9 mouse cellular contexts compared by ENCODE assay signal in genomic region chr12:84060946-84061345, GRCm38 (mm10). TPM values are rescaled to one million over a fixed set of nuclear protein-coding genes. Genes with fewer than 3 reads are reported as not detected.
A peak's percentile ranks its signal among the peaks of the same experiment; 100 is the strongest.
DNase-seq lines count a peak whose midpoint lies in the region; ATAC-seq and TF ChIP-seq lines count a peak whose summit lies in the region.
"Had no signal": no experiment of that assay in that cellular context is flagged by ENCODE, and none has a peak within 500 bp of the region (broad histone marks: within the 10 kb centered on the region; RNA-seq: fewer than 3 reads in every experiment).

No protein-coding gene starts in this region.

- H3K4me2 ChIP-seq in kidney, postnatal 0 days (ENCODE audit: low read length): no peak overlapping the region
- H3K4me2 ChIP-seq: embryonic facial prominence, embryonic 12.5 days had no signal

- no peak overlapping the region for H3K4me3 ChIP-seq in kidney, postnatal 0 days (replicated peaks; ENCODE audit: low read depth, low read length)
- H3K4me3 ChIP-seq: embryonic facial prominence, embryonic 12.5 days had no signal

- H3K27me3 ChIP-seq in kidney, postnatal 0 days (ENCODE audit: insufficient read depth, low read length): no peaks in the 10 kb centered on the region
- H3K27me3 ChIP-seq: embryonic facial prominence, embryonic 12.5 days had no signal

- no peaks in the 10 kb centered on the region for H3K9me3 ChIP-seq in kidney, postnatal 0 days (replicated peaks; ENCODE audit: low read length)
- H3K9me3 ChIP-seq: embryonic facial prominence, embryonic 12.5 days had no signal

- no peak overlapping the region for H3K9ac ChIP-seq in kidney, postnatal 0 days (ENCODE audit: low read depth, low read length)
- H3K9ac ChIP-seq: embryonic facial prominence, embryonic 12.5 days had no signal

- DNase-seq in adrenal gland, postnatal 14 days: peak; percentile 25
- DNase-seq in adrenal gland, adult 18-20 months (ENCODE audit: low spot score in 2 of 2): no peak
- peak; percentile 35 for DNase-seq in kidney, postnatal 0 days (ENCODE audit: low spot score)
- no peak for DNase-seq in kidney, postnatal 4 days
- DNase-seq in R1 (ENCODE audit: low read depth, low spot score): peak; percentile 76
- peak; percentile 29 for DNase-seq in lung, postnatal 14 days
- no peak for DNase-seq in adrenal gland, adult 8-10 months

- H3K36me3 ChIP-seq in kidney, postnatal 0 days (ENCODE audit: insufficient read depth, low read length): no peaks in the 10 kb centered on the region
- H3K36me3 ChIP-seq: embryonic facial prominence, embryonic 12.5 days had no signal

- WGBS in kidney, postnatal 0 days: 43% methylated on average over 2 of the region's 2 CpGs

- peak; percentile 59; the same call in 1 of the 2 replicates for TF ChIP-seq CTCF in kidney, postnatal 0 days (IDR thresholded peaks at IDR 0.05; ENCODE audit: low read depth)

- no peak overlapping the region for H3K27ac ChIP-seq in kidney, postnatal 0 days
- H3K27ac ChIP-seq: embryonic facial prominence, embryonic 12.5 days had no signal

- no peaks in the 10 kb centered on the region for H3K4me1 ChIP-seq in kidney, postnatal 0 days (replicated peaks; ENCODE audit: insufficient read depth, low read length)
- H3K4me1 ChIP-seq: embryonic facial prominence, embryonic 12.5 days had no signal

- no peak for ATAC-seq in kidney, postnatal 0 days (replicated peaks; ENCODE audit: low FRiP score, low read depth)
- ATAC-seq in monocyte, adult 5-6 weeks (replicated peaks; ENCODE audit: insufficient number of reproducible peaks, low FRiP score, low TSS enrichment, poor library complexity, severe bottlenecking): no peak

RNA-seq across cellular contexts. Expression of gene Acot5, which starts 8.2 kb away (rescaled TPM):
- 0.56 and 0.83 TPM in 2 replicates for total RNA-seq in adrenal gland, postnatal 14 days (2021)
- total RNA-seq in adrenal gland, adult 18-20 months (2021): under 1 TPM; 0.22 to 0.46 TPM
- not detected in 2 replicates for polyA plus RNA-seq in kidney, postnatal 0 days (2015; fragmentation: Nextera tagmentation; extraction: Ambion mirVana)
- total RNA-seq in monocyte, adult 5-6 weeks (2017): not detected in 3 replicates
- under 1 TPM in 2 of 4 experiments, not detected in 2; 0.23 to 0.49 TPM for total RNA-seq in adrenal gland, adult 8-10 months (2022)
- polyA plus RNA-seq: embryonic facial prominence, embryonic 12.5 days had no signal

RNA-seq across cellular contexts. Expression of gene Acot3, which starts 9.0 kb away (rescaled TPM):
- total RNA-seq in adrenal gland, postnatal 14 days (2021): 0.33 TPM in 1 of 2 replicates, not detected in the other
- 1 to 10 TPM in 1 of 2 experiments, not detected in 1; 1.3 TPM for total RNA-seq in adrenal gland, adult 18-20 months (2021)
- 9.3 and 9.5 TPM in 2 replicates for polyA plus RNA-seq in kidney, postnatal 0 days (2015; fragmentation: Nextera tagmentation; extraction: Ambion mirVana)
- not detected in 3 replicates for total RNA-seq in monocyte, adult 5-6 weeks (2017)
- 1 to 10 TPM in 1 of 4 experiments, under 1 TPM in 1, not detected in 2; 0.29 to 2.8 TPM for total RNA-seq in adrenal gland, adult 8-10 months (2022)

RNA-seq across cellular contexts. Expression of gene Gm49366, which starts 22.2 kb away (rescaled TPM):
- not detected in 2 replicates for total RNA-seq in adrenal gland, postnatal 14 days (2021)
- total RNA-seq in adrenal gland, adult 18-20 months (2021): not detected
- polyA plus RNA-seq in kidney, postnatal 0 days (2015; fragmentation: Nextera tagmentation; extraction: Ambion mirVana): not detected in 2 replicates
- not detected in 3 replicates for total RNA-seq in monocyte, adult 5-6 weeks (2017)
- total RNA-seq in adrenal gland, adult 8-10 months (2022): 1 to 10 TPM in 1 of 4 experiments, not detected in 3; 1.2 TPM
- polyA plus RNA-seq: embryonic facial prominence, embryonic 12.5 days had no signal

RNA-seq across cellular contexts. Expression of gene Acot4, which starts 22.8 kb away (rescaled TPM):
- total RNA-seq in adrenal gland, postnatal 14 days (2021): 3.0 and 3.3 TPM in 2 replicates
- 1 to 10 TPM; 1.7 to 3.7 TPM for total RNA-seq in adrenal gland, adult 18-20 months (2021)
- 17.5 and 20.7 TPM in 2 replicates for polyA plus RNA-seq in kidney, postnatal 0 days (2015; fragmentation: Nextera tagmentation; extraction: Ambion mirVana)
- total RNA-seq in monocyte, adult 5-6 weeks (2017): not detected in 3 replicates
- total RNA-seq in adrenal gland, adult 8-10 months (2022): 1 to 10 TPM in 2 of 4 experiments, under 1 TPM in 2; 0.56 to 3.5 (median 1.7) TPM

RNA-seq across cellular contexts. Expression of gene Acot6, which starts 39.5 kb away (rescaled TPM):
- total RNA-seq in adrenal gland, postnatal 14 days (2021): 4.7 and 5.5 TPM in 2 replicates
- 1 to 10 TPM; 3.4 to 5.4 TPM for total RNA-seq in adrenal gland, adult 18-20 months (2021)
- polyA plus RNA-seq in kidney, postnatal 0 days (2015; fragmentation: Nextera tagmentation; extraction: Ambion mirVana): 1.9 and 2.0 TPM in 2 replicates
- 0.10 TPM in 1 of 3 replicates, not detected in the others for total RNA-seq in monocyte, adult 5-6 weeks (2017)
- 1 to 10 TPM; 6.0 to 8.1 (median 7.0) TPM for total RNA-seq in adrenal gland, adult 8-10 months (2022)

Comparison
In these comparisons a context has a peak if more than half of its experiments do, and no peak if none do; other contexts are left out.
1. DNase-seq: peak in adrenal gland, postnatal 14 days (single experiment), kidney, postnatal 0 days (single experiment), R1 (single experiment) and lung, postnatal 14 days (single experiment); none in adrenal gland, adult 18-20 months (0 of 2), kidney, postnatal 4 days (0 of 2) and adrenal gland, adult 8-10 months (single experiment).